Mouse (Mus musculus) retina, embryonic 14.5 days (tissue): ENCODE data around the gene Gm9508.
A peak's percentile ranks its signal among the peaks of the same experiment; 100 is the strongest.
"Not testable (repeated sequence)": the region's sequence is repeated elsewhere in the genome, so short reads cannot be mapped to it uniquely, and the experiment has no call there.

Experiments
- DNase-seq: peaks from one replicate; pipeline ENCODE4 v3.0.0-alpha.2; 2015; ENCODE audit warnings: low spot score

The Gm9508 gene

GRCm38 (mm10) chr10:77697133-77697532, at the start of gene Gm9508:
Gm9508 (minus strand) TSS chr10:77697233.
- no peak for DNase-seq

GRCm38 (mm10) chr10:77741924-77742688, 45.1 kb upstream of the Gm9508 start, which contains the start of gene Gm18596:
Gm18596 (minus strand) TSS chr10:77742638.
- not testable (repeated sequence) for DNase-seq

- DNase-seq: no peak
Measured at GRCm38 (mm10) chr10:77738929-77739328, 41.9 kb upstream of the Gm9508 start.

GRCm38 (mm10) chr10:77735928-77736327, 38.9 kb upstream of the Gm9508 start:
- DNase-seq: no peak

- peak; percentile 43 for DNase-seq
Measured at GRCm38 (mm10) chr10:77729241-77729640, 32.2 kb upstream of the Gm9508 start.

GRCm38 (mm10) chr10:77728280-77728679, 31.2 kb upstream of the Gm9508 start:
- peak; percentile 13 for DNase-seq

GRCm38 (mm10) chr10:77726186-77726585, 29.2 kb upstream of the Gm9508 start, which contains the start of gene Gm10100:
Gm10100 (plus strand) TSS chr10:77726486.
- DNase-seq: no peak

GRCm38 (mm10) chr10:77724855-77725254, 27.8 kb upstream of the Gm9508 start:
- DNase-seq: no peak

GRCm38 (mm10) chr10:77720299-77720698, 23.3 kb upstream of the Gm9508 start, which contains the start of gene Krtap12-1:
Krtap12-1 (plus strand) TSS chr10:77720599.
- DNase-seq: not testable (repeated sequence)

GRCm38 (mm10) chr10:77715507-77715906, 18.5 kb upstream of the Gm9508 start, which contains the start of gene Gm10142:
Gm10142 (plus strand) TSS chr10:77715807.
- no peak for DNase-seq

- no peak for DNase-seq
Measured at GRCm38 (mm10) chr10:77713734-77714133, 16.7 kb upstream of the Gm9508 start.

GRCm38 (mm10) chr10:77711157-77711556, 14.1 kb upstream of the Gm9508 start, which contains the start of gene Gm10024:
Gm10024 (plus strand) TSS chr10:77711457.
- DNase-seq: not testable (repeated sequence)

GRCm38 (mm10) chr10:77709831-77710230, 12.8 kb upstream of the Gm9508 start:
- DNase-seq: no peak

GRCm38 (mm10) chr10:77706326-77706725, 9.3 kb upstream of the Gm9508 start, which contains the start of gene Gm10272:
Gm10272 (plus strand) TSS chr10:77706626.
- DNase-seq: no peak

GRCm38 (mm10) chr10:77690356-77690807, 6.7 kb downstream of the Gm9508 start, which contains the start of gene Gm19402:
Gm19402 (minus strand) TSS chr10:77690757.
- DNase-seq: not testable (repeated sequence)

- no peak for DNase-seq
Measured at GRCm38 (mm10) chr10:77687021-77687420, 10.0 kb downstream of the Gm9508 start.

GRCm38 (mm10) chr10:77685895-77686664, 11.0 kb downstream of the Gm9508 start, which contains the start of gene Tspear:
Tspear (plus strand) TSS chr10:77686569.
- DNase-seq: no peak

GRCm38 (mm10) chr10:77684181-77684580, 12.9 kb downstream of the Gm9508 start:
- no peak for DNase-seq

GRCm38 (mm10) chr10:77682994-77683393, 14.0 kb downstream of the Gm9508 start:
- no peak for DNase-seq

- peak; percentile 57 for DNase-seq
Measured at GRCm38 (mm10) chr10:77677562-77677961, 19.5 kb downstream of the Gm9508 start.

- no peak for DNase-seq
Measured at GRCm38 (mm10) chr10:77673765-77674164, 23.3 kb downstream of the Gm9508 start.

- no peak for DNase-seq
Measured at GRCm38 (mm10) chr10:77671519-77671918, 25.5 kb downstream of the Gm9508 start.
